18 mouse cellular contexts compared by ENCODE assay signal in the genomic region with DNA sequence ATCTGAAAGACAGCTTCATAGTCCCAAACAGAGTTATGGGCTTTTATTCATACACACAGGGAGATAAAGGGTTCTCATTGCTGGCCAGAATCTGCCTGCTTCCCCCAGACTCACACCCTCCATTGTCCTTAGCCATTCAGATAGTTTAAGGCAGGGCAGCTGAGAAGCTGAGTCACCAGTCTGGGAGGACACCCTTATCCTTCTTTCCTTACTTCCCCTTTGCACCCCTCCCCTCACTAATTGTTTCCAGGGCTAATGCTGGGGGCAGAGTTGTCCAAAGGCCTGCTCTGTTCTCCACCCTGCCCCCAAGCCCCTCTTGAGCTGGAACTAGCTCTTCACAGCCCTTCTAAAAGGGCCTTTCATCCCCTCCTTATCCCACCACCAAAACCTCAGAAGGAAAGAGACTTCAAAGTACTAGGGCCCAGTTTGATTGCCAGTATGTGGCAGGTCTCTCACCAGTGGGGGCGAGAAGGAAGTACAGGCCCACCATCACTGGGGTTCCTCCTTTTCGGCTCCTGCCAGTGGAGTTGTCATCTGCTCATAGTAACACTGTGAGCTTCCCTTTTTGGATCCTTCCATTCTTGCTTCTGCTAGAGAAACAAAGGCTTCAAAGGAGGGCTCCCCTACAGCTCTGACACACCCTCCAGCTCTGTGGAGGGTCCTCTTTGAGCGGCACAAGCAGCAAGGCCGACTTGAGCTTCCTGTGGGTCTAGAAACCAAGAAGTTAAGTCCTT. TPM values are rescaled to one million over a fixed set of nuclear protein-coding genes. Genes with fewer than 3 reads are reported as not detected.
DNase-seq lines count a peak whose midpoint lies in the region; ATAC-seq and TF ChIP-seq lines count a peak whose summit lies in the region.
"Had no signal": no experiment of that assay in that cellular context is flagged by ENCODE, and none has a peak within 500 bp of the region (broad histone marks: within the 10 kb centered on the region; RNA-seq: fewer than 3 reads in every experiment).

No protein-coding gene starts in this region.

- no peaks in the 10 kb centered on the region for H3K9me3 ChIP-seq in ES-E14 (ENCODE audit: control insufficient read depth, insufficient read depth, low read depth, low read length)
- H3K9me3 ChIP-seq: embryonic facial prominence, embryonic 15.5 days; heart, embryonic 15.5 days; limb, embryonic 13.5 days; midbrain, embryonic 12.5 days had no signal

- H3K4me3 ChIP-seq in ES-E14 (ENCODE audit: insufficient read depth in 1 of 2, low read depth in 1 of 2, low read length in 2 of 2, poor library complexity in 1 of 2, severe bottlenecking in 1 of 2), result no peak overlapping the region
- H3K4me3 ChIP-seq: embryonic facial prominence, embryonic 15.5 days; forebrain, embryonic 12.5 days; heart, embryonic 15.5 days; limb, embryonic 13.5 days; midbrain, embryonic 12.5 days had no signal

- DNase-seq in layer of hippocampus, adult 9-11 months, result peak; percentile 39
- no peak for DNase-seq in layer of hippocampus, postnatal 25 days (ENCODE audit: extremely low spot score in 1 of 2, low spot score in 1 of 2)
- DNase-seq in ES-E14 (ENCODE audit: low read depth, low spot score), result peak; percentile 48
- DNase-seq in ovary, postnatal 10 days (ENCODE audit: low spot score), result no peak
- DNase-seq in kidney, adult 9 months, result no peak
- DNase-seq: adrenal gland, postnatal 36 days; cerebellum, adult 11 months; gastrocnemius, postnatal 36 days; kidney, adult 8-10 months; right cerebral cortex, postnatal 14 days had no signal

- no peak overlapping the region for H3K27ac ChIP-seq in ES-E14 (ENCODE audit: insufficient read depth, low read depth, low read length, poor library complexity, severe bottlenecking)
- H3K27ac ChIP-seq: embryonic facial prominence, embryonic 15.5 days; forebrain, embryonic 12.5 days; heart, embryonic 15.5 days; limb, embryonic 13.5 days; midbrain, embryonic 12.5 days had no signal

- ATAC-seq in common myeloid progenitor, adult 5-6 weeks (replicated peaks; ENCODE audit: low read depth, poor library complexity, severe bottlenecking), result peak; percentile 96
- ATAC-seq in megakaryocyte progenitor cell, adult 5-6 weeks (replicated peaks; ENCODE audit: poor library complexity), result peak; percentile 85
- ATAC-seq: activated CD4-positive, CD25-positive, alpha-beta regulatory T cell, adult 4 months had no signal

- H3K36me3 ChIP-seq in ES-E14 (ENCODE audit: control insufficient read depth, insufficient read depth, low read length, poor library complexity, severe bottlenecking), result no peaks in the 10 kb centered on the region
- H3K36me3 ChIP-seq: embryonic facial prominence, embryonic 15.5 days; forebrain, embryonic 12.5 days; heart, embryonic 15.5 days; limb, embryonic 13.5 days; midbrain, embryonic 12.5 days had no signal

- H3K4me1 ChIP-seq in ES-E14 (ENCODE audit: control insufficient read depth in 2 of 2, insufficient read depth in 2 of 2, low read length in 2 of 2, poor library complexity in 1 of 2), result peaks cover 0 to 6% of the 10 kb centered on the region in 2 experiments; a peak in 2 of 4 replicates

- in situ Hi-C loops in ES-E14 (cut with MboI; ENCODE audit: low sequenced_read_pairs in 2 of 2, unreplicated experiment in 2 of 2), result no loop called here

- H3K9ac ChIP-seq in ES-E14 (ENCODE audit: insufficient read depth, low read depth, low read length, poor library complexity, severe bottlenecking), result no peak overlapping the region
- H3K9ac ChIP-seq: embryonic facial prominence, embryonic 15.5 days; forebrain, embryonic 12.5 days; heart, embryonic 15.5 days; limb, embryonic 13.5 days; midbrain, embryonic 12.5 days had no signal

TF ChIP-seq in ES-E14, 5 proteins besides CTCF, POLR2A, EP300 and RAD21:
- no peak for TF ChIP-seq ZNF384 (IDR thresholded peaks at IDR 0.05; ENCODE audit: low read depth, low read length)
- TF ChIP-seq MAFK (IDR thresholded peaks at IDR 0.05; ENCODE audit: insufficient read depth, low read depth, low read length), result 0 out of 2 replicates have a peak, but pooled peaks have one; percentile 31

RNA-seq across cellular contexts. Expression of a gene that starts 24.3 kb away (rescaled TPM):
- total RNA-seq in layer of hippocampus, postnatal 25 days (2021), result 10 to 100 TPM; 53.0 to 65.4 TPM
- total RNA-seq in ES-E14 (2012; rRNA removed), result 14.4 and 19.0 TPM in 2 replicates
- total RNA-seq in common myeloid progenitor, adult 5-6 weeks (2017), result 0.10 and 0.87 TPM in 2 replicates
- total RNA-seq in megakaryocyte progenitor cell, adult 5-6 weeks (2015), result 1.5 and 2.3 TPM in 2 replicates
- total RNA-seq in megakaryocyte progenitor cell, adult 5-6 weeks (2017), result 2.0 and 2.9 TPM in 2 replicates

Comparison
In these comparisons a context has a peak if more than half of its experiments do, and no peak if none do; other contexts are left out.
1. DNase-seq: peak in layer of hippocampus, adult 9-11 months (single experiment) and ES-E14 (single experiment); none in layer of hippocampus, postnatal 25 days (0 of 2), ovary, postnatal 10 days (single experiment) and kidney, adult 9 months (single experiment).